Mouse (Mus musculus) hindbrain, embryonic 11.5 days (tissue): ENCODE data around the gene Ceacam19. TPM values are rescaled to one million over a fixed set of nuclear protein-coding genes. Genes with fewer than 3 reads are reported as not detected.
A peak's percentile ranks its signal among the peaks of the same experiment; 100 is the strongest.

Source experiments
- ATAC-seq: fragments of 200-750 bp; cut with Nextera tagmentation; 2 replicates; pipeline ENCODE4 v1.8.0; 2017; ENCODE audit warnings: mild to moderate bottlenecking, moderate TSS enrichment, moderate library complexity; ENCODE audit not compliant: low FRiP score
- DNase-seq: peaks from one replicate; pipeline ENCODE4 v3.0.0-alpha.2; 2015; ENCODE audit warnings: low spot score
- H3K27ac ChIP-seq: fragments of 300-500 bp; sonication (generic); 2 replicates; pipeline ENCODE4 v1.5.1; 2014; ENCODE audit warnings: mild to moderate bottlenecking, low read depth, low read length
- H3K27me3 ChIP-seq: fragments of 300-500 bp; sonication (generic); 2 replicates; pipeline ENCODE4 v1.6.1; 2014; ENCODE audit warnings: mild to moderate bottlenecking, low read length, moderate library complexity, mixed read lengths; ENCODE audit not compliant: control insufficient read depth, insufficient read depth
- H3K36me3 ChIP-seq: fragments of 300-500 bp; sonication (generic); 2 replicates; pipeline ENCODE4 v1.6.1; 2014; ENCODE audit warnings: mild to moderate bottlenecking, low read length, moderate library complexity, mixed read lengths; ENCODE audit not compliant: control insufficient read depth, insufficient read depth
- H3K4me1 ChIP-seq: fragments of 300-500 bp; sonication (generic); replicated peaks from 2 replicates; pipeline ENCODE4 v1.6.1; 2014; ENCODE audit warnings: low read length, mixed read lengths; ENCODE audit not compliant: control insufficient read depth, insufficient read depth
- H3K4me2 ChIP-seq: fragments of 300-500 bp; sonication (generic); replicated peaks from 2 replicates; pipeline ENCODE4 v1.6.1; 2014; ENCODE audit warnings: mild to moderate bottlenecking, low read depth, low read length
- H3K4me3 ChIP-seq: fragments of 300-500 bp; sonication (generic); 2 replicates; pipeline ENCODE4 v1.5.1; 2014; ENCODE audit warnings: low read depth, low read length
- H3K9ac ChIP-seq: fragments of 300-500 bp; sonication (generic); 2 replicates; pipeline ENCODE4 v1.6.1; 2014; ENCODE audit warnings: low read depth, low read length
- H3K9me3 ChIP-seq: fragments of 300-500 bp; sonication (generic); 2 replicates; pipeline ENCODE4 v1.6.1; 2016; ENCODE audit warnings: low read length; ENCODE audit not compliant: control insufficient read depth
- WGBS: fragments of 180-500 bp; shearing (Covaris S2); extraction: QIAGEN DNeasy Blood & Tissue Kit; methylation state at CpG from one replicate; pipeline ENCODE4 v1.1.7; 2014; 5-methylcytosine and 5-hydroxymethylcytosine counted together
- polyA plus RNA-seq: library from polyadenylated mRNA; unstranded; fragments of >200 nt; fragmentation: Nextera tagmentation; extraction: Ambion mirVana; gene quantifications from 2 replicates; pipeline ENCODE4 v1.2.1, GENCODE M21; 2014

Ceacam19 gene
- polyA plus RNA-seq, 1 experiment from 2014 or later, result not detected

DNA sequence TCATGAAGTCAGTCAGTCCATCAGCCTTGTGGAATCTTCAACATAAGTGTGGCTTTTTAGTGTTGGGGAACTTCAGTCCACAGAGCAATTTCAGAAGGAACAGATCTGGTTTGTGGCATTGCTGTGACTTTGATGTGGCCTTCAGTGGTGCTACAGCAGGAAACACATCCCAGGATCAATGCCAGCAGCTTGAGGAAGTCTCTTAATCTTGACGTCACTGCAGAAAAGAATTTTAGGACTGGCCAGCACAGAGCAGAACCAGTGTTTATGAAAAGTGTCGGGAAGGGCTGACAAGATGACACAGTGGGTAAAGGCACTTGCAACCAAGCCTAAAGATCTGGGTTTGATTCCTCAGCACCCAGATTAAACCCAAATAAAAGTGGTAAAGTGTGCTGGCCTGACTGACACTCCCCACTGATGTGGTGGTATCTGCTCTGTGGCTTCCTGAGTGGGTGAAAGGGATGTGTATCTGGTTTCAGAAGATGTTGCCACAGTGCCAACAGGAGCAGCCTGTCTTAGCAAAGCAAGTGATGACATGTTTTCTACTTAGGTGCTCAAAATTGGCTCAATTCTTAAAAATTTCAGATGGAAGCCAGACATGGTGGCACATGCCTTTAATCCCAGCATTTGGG is 39.2 kb upstream of the Ceacam19 start:
- no peaks in the 10 kb centered on the region for H3K4me1 ChIP-seq
- H3K4me2 ChIP-seq, result no peak overlapping the region
- H3K4me3 ChIP-seq, result no peak overlapping the region
- no peak overlapping the region for H3K27ac ChIP-seq
- H3K9ac ChIP-seq, result no peak overlapping the region
- no peaks in the 10 kb centered on the region for H3K27me3 ChIP-seq
- no peak for DNase-seq
- no peaks in the 10 kb centered on the region for H3K36me3 ChIP-seq
- no peaks in the 10 kb centered on the region for H3K9me3 ChIP-seq
- no peak for ATAC-seq
- WGBS, result 85% methylated on average over 2 of the region's 2 CpGs

DNA sequence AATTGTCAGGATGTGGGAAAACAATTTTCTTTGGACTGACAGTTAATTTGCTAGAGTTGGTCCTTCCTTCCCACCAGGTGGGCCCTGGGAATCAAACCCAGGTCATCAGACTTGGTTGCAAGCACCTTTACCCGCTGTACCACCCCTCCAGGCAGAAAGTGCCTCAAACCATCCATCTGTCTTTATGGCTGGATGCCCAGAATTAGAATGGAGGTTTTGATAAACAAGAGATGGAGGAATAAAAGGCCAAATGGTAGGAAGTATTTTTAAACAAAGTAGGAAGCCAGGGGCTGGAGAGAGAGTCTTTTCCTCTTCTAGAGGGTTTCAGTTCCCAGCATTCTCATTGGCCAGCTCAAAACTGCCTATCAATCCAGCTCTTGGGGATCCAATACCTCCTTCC is 37.6 kb upstream of the Ceacam19 start:
- no peak for DNase-seq
- Histone ChIP-seq H3K4me1 (no peaks in the 10 kb centered on the region), H3K4me3 (no peak overlapping the region), H3K36me3 (no peaks in the 10 kb centered on the region), H3K27ac (no peak overlapping the region), H3K4me2 (no peak overlapping the region), H3K9ac (no peak overlapping the region), H3K27me3 (no peaks in the 10 kb centered on the region), H3K9me3 (no peaks in the 10 kb centered on the region)
- no peak for ATAC-seq
- WGBS, result 80% methylated on average over 1 of the region's 1 CpGs

DNA sequence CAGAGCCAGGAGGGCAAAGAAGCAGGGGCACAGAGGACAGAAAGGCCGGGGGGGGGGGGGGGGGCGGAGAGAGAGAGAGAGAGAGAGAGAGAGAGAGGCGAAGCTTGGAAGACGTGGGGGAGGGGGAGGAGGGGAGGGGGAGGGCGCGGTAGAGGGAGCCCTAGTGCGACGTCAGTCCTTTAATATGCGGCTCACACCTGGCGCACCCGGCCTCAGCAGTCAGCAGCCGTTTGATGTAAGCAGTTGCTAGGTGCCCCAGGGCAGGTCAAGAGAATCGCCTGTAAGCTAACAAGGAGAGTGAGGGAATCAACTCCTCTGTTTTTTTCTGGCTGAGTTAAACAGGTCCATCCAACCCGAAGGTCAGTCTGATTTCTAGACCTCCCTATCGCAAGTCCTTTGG is 36.0 kb upstream of the Ceacam19 start:
- Histone ChIP-seq H3K27ac (no peak overlapping the region), H3K9ac (no peak overlapping the region), H3K36me3 (no peaks in the 10 kb centered on the region), H3K4me3 (no peak overlapping the region), H3K4me2 (no peak overlapping the region), H3K4me1 (no peaks in the 10 kb centered on the region), H3K27me3 (no peaks in the 10 kb centered on the region), H3K9me3 (no peaks in the 10 kb centered on the region)
- DNase-seq (no peak), ATAC-seq (no peak)
- WGBS, result 23% methylated on average over 7 of the region's 15 CpGs

DNA sequence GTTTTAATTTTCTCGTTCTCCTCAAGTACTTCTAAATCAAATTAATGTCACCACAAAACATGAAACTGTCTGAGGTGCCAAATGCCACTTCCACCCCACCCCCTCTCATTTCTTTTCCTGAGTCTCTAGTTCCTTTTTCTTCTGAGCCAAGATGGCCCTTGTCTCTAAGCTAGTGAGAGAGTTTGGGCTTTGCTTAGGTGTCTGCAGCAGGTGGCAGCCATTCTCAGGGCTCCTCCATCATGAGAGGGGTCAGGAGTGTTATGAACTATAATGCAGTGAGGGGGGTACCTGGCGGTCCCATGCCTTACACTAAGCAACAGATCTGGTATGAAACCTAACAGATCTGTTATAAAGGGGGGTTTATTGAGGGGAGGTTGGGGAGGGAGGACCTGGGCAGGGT is 35.6 kb upstream of the Ceacam19 start:
- Histone ChIP-seq H3K4me3 (no peak overlapping the region), H3K36me3 (no peaks in the 10 kb centered on the region), H3K9me3 (no peaks in the 10 kb centered on the region), H3K4me1 (no peaks in the 10 kb centered on the region), H3K4me2 (no peak overlapping the region), H3K27me3 (no peaks in the 10 kb centered on the region), H3K27ac (no peak overlapping the region), H3K9ac (no peak overlapping the region)
- ATAC-seq (no peak), DNase-seq (no peak)
- WGBS, result 49% methylated on average over 2 of the region's 2 CpGs

DNA sequence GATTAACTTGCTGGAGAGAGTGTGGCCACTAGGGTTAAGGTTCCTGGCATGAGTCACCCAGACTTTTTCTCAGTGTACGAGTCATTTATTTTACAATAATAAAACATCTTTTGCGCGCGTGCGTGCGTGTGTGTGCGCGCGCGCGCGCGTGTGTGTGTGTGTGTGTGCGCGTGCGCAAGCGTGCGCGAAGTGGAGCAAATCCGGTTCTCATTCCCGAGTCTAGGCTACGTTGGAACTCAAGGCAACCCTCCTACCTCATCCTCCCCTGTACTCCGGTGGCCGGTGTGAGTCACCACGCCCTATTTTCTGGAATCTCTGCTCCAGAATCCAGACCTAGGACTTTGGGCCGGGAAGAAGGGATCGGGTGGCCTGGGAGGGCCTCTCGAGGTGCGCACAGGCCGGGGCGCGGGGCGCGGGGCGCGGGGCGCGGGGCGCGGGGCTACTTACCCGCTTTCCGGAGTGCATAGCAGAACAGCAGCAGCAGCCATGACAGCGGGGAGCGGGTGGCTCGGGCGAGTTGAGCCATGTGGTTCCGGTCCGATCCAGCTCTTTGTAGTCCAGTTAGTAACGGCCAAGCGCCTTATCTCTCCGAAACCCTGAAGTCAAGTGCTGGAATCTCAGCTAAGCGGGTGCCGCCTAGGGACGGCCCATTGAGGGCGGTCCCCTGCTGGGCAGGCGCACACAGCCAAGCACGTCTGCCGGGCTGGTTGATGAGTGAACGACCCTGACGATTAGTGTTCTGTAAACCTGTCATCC is 32.9 kb upstream of the Ceacam19 start, which contains the start of gene Pvr:
TSS of gene Pvr (minus strand) at position 655 of the 756 bp plus-strand sequence.
- H3K4me2 ChIP-seq, result peak within 1 kb of the TSS; percentile 88
- no peaks in the 10 kb centered on the region for H3K9me3 ChIP-seq
- WGBS, result under 1% methylated on average over 57 of the region's 60 CpGs
- peak; percentile 84 for ATAC-seq
- peak within 1 kb of the TSS; percentile 66 for H3K9ac ChIP-seq
- peak within 1 kb of the TSS; percentile 58 for H3K4me3 ChIP-seq
- peak; percentile 78 for DNase-seq
- no peaks in the 10 kb centered on the region for H3K36me3 ChIP-seq
- H3K4me1 ChIP-seq, result no peaks in the 10 kb centered on the region
- no peaks in the 10 kb centered on the region for H3K27me3 ChIP-seq
- H3K27ac ChIP-seq, result peak within 1 kb of the TSS; percentile 30; the same call in 1 of the 2 replicates

DNA sequence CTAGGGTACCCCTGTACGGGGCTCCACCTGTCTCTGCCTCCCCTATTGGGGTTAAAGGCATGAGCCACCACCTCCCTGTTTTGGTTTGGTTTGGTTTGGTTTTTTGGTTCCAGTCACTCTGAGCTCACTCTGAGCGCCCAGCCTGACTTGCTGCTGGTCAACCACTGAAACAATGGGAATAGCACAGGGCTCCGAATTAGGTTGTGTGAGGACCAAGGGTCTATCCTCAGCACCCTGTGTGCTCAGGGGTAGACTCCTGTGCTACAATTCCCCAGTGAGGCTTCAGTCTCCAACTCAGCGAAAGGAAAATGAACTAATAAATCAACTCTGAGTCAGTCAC is 32.4 kb upstream of the Ceacam19 start:
- peak overlapping the region; percentile 66; the same call in 1 of the 2 replicates for H3K9ac ChIP-seq
- peak overlapping the region; percentile 58 for H3K4me3 ChIP-seq
- H3K9me3 ChIP-seq, result no peaks in the 10 kb centered on the region
- DNase-seq, result no peak
- no peaks in the 10 kb centered on the region for H3K4me1 ChIP-seq
- no peaks in the 10 kb centered on the region for H3K27me3 ChIP-seq
- peak; percentile 56 for ATAC-seq
- H3K36me3 ChIP-seq, result no peaks in the 10 kb centered on the region
- WGBS, result 43% methylated on average over 4 of the region's 4 CpGs
- no peak overlapping the region for H3K27ac ChIP-seq
- H3K4me2 ChIP-seq, result peak overlapping the region; percentile 88

DNA sequence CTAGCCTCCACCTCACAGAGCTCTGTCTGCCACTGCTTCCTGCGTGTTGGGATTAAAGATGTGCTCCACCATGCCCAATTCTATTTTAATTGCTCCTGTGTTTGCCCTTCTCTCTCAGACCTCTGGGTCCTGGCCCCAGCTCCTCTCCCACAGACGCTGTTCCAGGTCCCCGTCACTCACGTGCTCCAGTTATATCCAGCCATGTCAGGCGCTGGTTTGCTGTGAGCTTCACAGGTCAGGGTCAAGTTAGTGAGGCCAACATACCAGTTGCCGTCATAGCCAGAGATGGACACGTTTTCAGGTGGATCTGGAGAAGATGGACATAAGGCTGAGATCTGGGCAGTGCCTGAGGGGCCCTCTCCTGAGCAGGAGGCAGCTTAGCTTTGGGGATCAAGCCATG is 26.8 kb upstream of the Ceacam19 start:
- 92% methylated on average over 7 of the region's 7 CpGs for WGBS
- no peak overlapping the region for H3K9ac ChIP-seq
- ATAC-seq, result no peak

DNA sequence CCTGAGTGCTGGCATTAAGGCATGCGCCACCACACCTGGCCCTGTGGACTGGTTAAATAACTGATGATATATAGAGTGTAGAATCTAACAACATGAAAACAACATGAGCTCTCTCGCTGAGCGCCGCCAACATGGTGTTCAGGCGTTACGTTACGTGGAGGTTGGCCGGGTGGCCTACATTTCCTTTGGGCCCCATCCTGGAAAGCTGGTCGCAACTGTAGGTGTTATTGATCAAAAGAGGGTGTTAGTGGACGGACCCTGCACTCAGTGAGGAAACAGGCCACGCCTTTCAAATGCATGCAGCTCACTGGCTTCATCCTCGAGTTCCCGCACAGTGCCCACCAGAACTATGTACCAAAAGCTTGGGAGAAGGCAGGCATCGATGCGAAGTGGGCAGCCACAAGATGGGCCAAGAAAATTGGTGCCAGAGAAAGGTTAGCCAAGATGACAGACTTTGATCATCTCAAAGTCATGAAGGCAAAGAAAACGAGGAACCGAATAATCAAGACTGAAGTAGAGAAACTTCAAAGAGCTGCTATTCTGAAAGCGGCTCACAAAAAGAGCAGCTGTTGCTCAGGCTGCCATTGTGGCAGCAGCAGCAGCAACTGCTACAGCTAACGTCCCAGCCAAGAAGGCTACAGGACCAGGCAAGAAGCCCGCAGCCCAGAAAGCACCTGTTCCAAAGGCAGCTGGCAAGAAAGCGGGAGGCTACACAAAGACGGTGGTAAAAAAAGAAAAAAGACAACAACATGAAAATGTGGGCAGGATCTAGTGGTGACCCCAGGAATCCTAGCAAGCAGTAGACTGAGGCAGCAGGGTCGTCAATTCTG is 24.1 kb upstream of the Ceacam19 start:
- H3K9me3 ChIP-seq, result no peaks in the 10 kb centered on the region
- no peak overlapping the region for H3K9ac ChIP-seq
- H3K27ac ChIP-seq, result no peak overlapping the region
- DNase-seq (no peak), ATAC-seq (no peak)
- H3K4me3 ChIP-seq, result no peak overlapping the region
- 91% methylated on average over 23 of the region's 23 CpGs for WGBS
- no peak overlapping the region for H3K4me2 ChIP-seq
- no peaks in the 10 kb centered on the region for H3K36me3 ChIP-seq
- H3K27me3 ChIP-seq, result no peaks in the 10 kb centered on the region
- no peaks in the 10 kb centered on the region for H3K4me1 ChIP-seq

More for the DNA sequence above, 26.8 kb upstream of the Ceacam19 start:
- Histone ChIP-seq H3K9me3 (no peaks in the 10 kb centered on the region), H3K4me2 (no peak overlapping the region), H3K4me3 (no peak overlapping the region), H3K27ac (no peak overlapping the region), H3K4me1 (no peaks in the 10 kb centered on the region), H3K36me3 (no peaks in the 10 kb centered on the region), H3K27me3 (no peaks in the 10 kb centered on the region)
- DNase-seq, result no peak
